Mouse (Mus musculus) liver, adult 2 months (tissue): Measurements from ENCODE around the gene Nupr1l.

Experiments
- CTCF ChIP-seq: fragments of 200-500 bp; IDR thresholded peaks from 2 replicates; pipeline ENCODE4 v1.5.1; 2011; ENCODE audit warnings: low read depth, low read length, control low read depth
- POLR2A ChIP-seq: fragments of 200-500 bp; IDR thresholded peaks from 2 replicates; pipeline ENCODE4 v1.6.1; 2011; ENCODE audit warnings: low read length, control low read depth; ENCODE audit not compliant: insufficient read depth; ENCODE audit errors: extremely low read depth

DNA sequence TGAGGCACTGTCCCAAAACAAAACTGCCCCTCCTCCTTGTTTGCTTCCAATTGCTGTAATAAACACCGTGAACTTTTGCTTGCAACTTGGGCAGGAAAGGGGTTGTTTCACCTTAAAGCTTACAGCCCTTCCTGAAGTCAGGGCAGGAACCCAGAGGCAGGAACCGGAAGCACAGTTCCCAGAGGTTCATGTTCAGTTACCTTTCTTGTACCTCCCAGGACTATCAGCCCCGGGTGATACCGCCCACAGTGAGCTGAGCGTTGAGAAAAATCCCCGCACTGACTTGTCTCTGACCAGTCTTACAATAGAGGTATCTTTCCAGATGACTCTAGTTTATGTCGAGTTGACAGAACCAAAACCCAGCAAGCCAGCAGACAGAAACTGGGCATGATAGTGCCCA lies 1.3 kb downstream of the Nupr1l start:
- TF ChIP-seq CTCF (no peak), POLR2A (no peak)
